Mouse (Mus musculus): ENCODE data around the gene Pikfyve.

The Pikfyve gene

GRCm38 (mm10) chr1:65186287-65187073 lies at the start of gene Pikfyve, which contains the start of gene Idh1:
Pikfyve (plus strand) TSS chr1:65186683.
Idh1 (minus strand) TSS chr1:65186500.
- DNase-seq (ENCODE audit: inconsistent age in 2 of 2, low spot score in 1 of 2): peak; percentile 97 to 99

DNA sequence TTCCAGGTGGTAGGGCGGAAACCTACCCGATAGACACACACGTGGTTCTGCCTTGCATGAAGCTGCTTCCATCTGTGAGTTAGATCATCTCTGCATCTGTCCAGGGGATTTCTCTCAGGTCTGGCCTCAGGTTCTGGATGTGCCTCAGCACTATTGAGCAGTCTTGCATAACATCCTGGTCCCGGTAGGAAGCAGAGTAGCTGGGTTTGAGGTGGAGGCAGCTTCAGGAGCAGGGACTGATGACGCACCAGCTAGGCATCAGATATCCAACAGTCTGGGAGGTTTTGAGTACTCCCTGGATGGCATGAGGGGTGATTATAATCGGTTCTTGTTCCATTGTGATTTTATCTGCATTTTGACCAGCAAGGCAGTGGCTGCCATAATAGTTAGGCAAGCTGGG lies 48.9 kb upstream of the Pikfyve start:
- no peak for DNase-seq (ENCODE audit: inconsistent age in 2 of 2, low spot score in 1 of 2)

GRCm38 (mm10) chr1:65144783-65145182 lies 41.7 kb upstream of the Pikfyve start:
- DNase-seq (ENCODE audit: inconsistent age in 2 of 2, low spot score in 1 of 2): no peak

DNA sequence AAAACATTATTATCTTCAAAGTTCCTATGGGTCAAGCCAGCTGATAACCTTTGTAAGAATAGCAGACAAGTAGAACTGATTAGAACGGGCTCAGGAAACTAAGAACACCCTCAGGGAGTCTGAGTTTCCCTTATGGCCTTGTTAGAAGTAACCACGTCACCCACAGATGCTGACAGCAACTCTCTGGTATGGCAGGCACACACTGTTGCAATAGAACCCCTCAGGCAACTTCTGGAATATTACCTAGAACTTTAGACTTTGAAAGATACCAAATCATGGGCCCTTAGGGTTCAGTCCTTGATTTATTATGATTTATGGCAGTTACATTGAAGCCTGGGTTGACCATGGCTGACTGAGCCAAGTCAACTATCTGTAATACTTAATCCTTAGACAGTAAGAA lies 39.9 kb upstream of the Pikfyve start:
- no peak for DNase-seq (ENCODE audit: inconsistent age in 2 of 2, low spot score in 1 of 2)

DNA sequence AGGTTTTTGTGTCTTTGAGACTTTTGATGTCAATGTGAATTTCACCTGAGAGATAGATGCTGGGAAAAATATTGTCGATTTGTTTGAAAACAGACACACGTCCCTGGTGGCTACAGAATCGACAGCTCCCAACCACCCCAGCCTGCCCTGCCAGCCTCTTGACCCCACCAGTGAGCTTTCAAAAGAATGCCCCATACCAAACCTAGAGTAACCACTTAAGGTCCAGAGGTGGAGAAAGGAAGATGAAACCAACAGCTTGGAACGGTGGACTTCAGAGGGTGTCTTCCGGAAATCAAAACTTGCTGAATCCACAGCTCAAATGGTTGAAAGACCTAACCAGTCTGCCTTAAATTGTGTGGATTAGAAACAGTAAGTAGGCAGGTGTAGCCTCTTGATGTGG lies 39.2 kb upstream of the Pikfyve start:
- no peak for DNase-seq (ENCODE audit: inconsistent age in 2 of 2, low spot score in 1 of 2)

GRCm38 (mm10) chr1:65147971-65148370 lies 38.5 kb upstream of the Pikfyve start:
- no peak for DNase-seq (ENCODE audit: inconsistent age in 2 of 2, low spot score in 1 of 2)

DNA sequence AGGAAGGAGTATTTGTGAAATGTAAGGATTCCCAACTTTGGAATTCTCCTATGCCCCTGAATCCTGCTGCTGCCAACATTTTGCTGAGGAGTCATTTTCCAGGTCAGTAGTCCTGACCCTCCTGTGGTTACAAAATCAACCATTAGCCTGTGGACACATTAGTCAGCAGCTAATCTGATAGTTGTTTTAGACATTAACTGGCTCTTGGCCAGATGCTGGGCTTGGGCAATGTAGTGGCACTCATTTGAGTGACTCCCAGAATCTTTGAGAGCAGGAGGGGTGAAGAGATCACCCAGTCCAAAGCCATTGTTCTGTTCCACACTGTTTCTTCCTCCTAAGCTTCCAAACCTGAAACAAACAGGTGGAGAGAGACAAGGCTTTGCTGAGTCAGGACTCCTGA lies 31.7 kb upstream of the Pikfyve start:
- peak; percentile 69 to 94 for DNase-seq (ENCODE audit: inconsistent age in 2 of 2, low spot score in 1 of 2)

DNA sequence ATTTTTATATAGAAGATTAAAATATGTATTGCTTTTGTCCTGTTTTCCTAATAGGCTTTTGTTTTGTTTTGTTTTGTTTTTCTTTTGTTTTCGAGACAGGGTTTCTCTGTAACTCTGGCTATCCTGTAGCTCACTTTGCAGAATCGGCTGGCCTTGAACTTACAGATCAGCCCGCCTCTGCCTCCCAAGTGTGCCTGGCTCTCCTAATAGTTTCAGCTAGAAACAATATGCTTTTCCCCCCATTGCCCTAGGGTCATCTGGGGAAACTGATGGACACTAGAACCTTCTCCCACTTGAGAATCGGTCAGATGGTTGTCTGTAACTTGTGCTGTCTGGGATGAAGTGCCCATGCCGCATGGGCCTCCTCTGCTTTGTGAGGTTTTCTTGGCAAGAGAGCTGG lies 30.4 kb upstream of the Pikfyve start:
- DNase-seq (ENCODE audit: inconsistent age in 2 of 2, low spot score in 1 of 2): peak in 1 of 2 experiments; percentile 50

DNA sequence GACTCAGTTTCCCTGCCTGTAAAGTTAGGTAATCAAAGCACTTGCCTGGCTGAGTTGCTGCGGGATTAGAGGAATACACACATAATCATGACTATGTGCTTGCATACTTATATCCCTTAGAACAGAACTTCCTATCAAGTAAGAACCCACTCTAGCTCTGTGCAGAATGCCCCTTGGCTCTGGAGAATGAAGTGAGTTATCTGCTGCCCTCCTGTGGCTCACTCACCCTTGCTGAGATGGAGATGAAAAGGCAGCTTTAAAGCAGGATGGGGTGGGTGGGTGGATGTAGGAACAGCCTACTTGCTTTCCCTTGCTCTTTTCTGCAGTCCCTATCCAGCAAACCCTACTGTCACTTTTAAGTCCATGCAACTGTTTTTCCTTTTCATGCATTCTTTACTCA lies 24.3 kb upstream of the Pikfyve start:
- no peak for DNase-seq (ENCODE audit: inconsistent age in 2 of 2, low spot score in 1 of 2)

GRCm38 (mm10) chr1:65167496-65167895 lies 19.0 kb upstream of the Pikfyve start:
- DNase-seq (ENCODE audit: inconsistent age in 2 of 2, low spot score in 1 of 2): no peak

GRCm38 (mm10) chr1:65169536-65169935 lies 16.9 kb upstream of the Pikfyve start:
- peak in 1 of 2 experiments; percentile 33 for DNase-seq (ENCODE audit: inconsistent age in 2 of 2, low spot score in 1 of 2)

DNA sequence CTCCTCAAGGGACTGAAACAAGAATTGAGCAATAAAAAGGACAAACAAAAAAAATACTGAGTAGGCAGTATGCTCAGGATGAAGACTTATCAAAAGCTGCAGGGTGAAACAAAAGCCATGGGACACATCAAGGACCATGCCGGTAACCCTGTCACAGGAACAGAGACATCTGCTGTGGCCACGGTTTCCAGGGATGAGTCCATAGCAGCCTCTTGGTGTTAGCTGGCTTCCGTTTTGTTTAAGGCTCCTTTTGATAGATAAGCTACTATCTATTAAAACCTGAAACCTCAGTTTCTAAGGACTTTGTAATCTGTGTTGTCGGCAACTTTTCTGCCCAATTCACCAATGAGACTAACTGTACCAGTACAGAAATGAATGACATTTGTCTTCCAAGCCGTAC lies 16.5 kb upstream of the Pikfyve start:
- DNase-seq (ENCODE audit: inconsistent age in 2 of 2, low spot score in 1 of 2): no peak

- peak in 1 of 2 experiments; percentile 40 for DNase-seq (ENCODE audit: inconsistent age in 2 of 2, low spot score in 1 of 2)
These were observed 14.9 kb upstream of the Pikfyve start for GRCm38 (mm10) chr1:65171579-65171978.

DNA sequence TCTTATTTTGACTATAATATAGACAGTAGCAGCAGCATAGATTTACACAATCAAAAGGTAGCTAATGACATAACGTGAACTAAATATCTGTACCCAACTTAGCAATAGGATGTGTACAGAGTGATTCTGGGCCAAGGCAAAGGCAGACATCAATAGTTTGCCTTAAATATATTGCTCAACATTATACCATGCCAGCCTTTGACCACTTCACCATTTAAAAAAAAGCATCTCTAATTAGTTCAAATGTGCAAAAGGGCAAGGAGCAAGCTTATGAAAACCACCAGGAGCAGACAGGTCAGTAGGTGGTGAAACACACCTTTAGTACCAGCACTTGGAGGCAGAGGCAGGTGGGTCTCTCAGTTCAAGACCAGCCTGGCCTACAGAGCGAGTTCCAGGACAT lies 12.8 kb upstream of the Pikfyve start:
- DNase-seq (ENCODE audit: inconsistent age in 2 of 2, low spot score in 1 of 2): peak in 1 of 2 experiments; percentile 29

GRCm38 (mm10) chr1:65176171-65176570 lies 10.3 kb upstream of the Pikfyve start:
- peak; percentile 32 to 78 for DNase-seq (ENCODE audit: inconsistent age in 2 of 2, low spot score in 1 of 2)

DNA sequence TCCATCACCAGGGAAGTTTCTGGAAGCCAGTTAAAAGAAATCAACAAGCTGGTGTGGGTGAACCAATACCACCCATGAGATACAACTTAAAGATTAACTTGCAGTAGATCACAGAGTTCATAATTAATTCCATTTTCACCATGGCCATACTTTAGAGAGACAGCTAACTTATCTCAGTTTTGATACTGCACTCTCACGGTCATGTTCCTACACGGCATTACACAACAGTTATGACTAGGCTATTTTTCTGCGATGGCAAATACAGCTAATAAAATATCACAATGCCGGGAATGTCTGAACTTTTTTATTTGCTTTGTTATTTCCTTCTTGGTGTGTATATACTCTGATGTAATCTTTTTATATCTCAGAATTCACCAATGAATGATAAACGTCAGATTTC lies 9.6 kb upstream of the Pikfyve start:
- peak in 1 of 2 experiments; percentile 77 for DNase-seq (ENCODE audit: inconsistent age in 2 of 2, low spot score in 1 of 2)

GRCm38 (mm10) chr1:65177452-65177851 lies 9.0 kb upstream of the Pikfyve start:
- peak in 1 of 2 experiments; percentile 81 for DNase-seq (ENCODE audit: inconsistent age in 2 of 2, low spot score in 1 of 2)

- DNase-seq (ENCODE audit: inconsistent age in 2 of 2, low spot score in 1 of 2): peak; percentile 97 to 99
These were observed 8.2 kb upstream of the Pikfyve start for GRCm38 (mm10) chr1:65178126-65178901.

- DNase-seq (ENCODE audit: inconsistent age in 2 of 2, low spot score in 1 of 2): peak; percentile 99 to 100
These were observed 7.5 kb upstream of the Pikfyve start for GRCm38 (mm10) chr1:65178902-65179432.

- peak; percentile 44 to 94 for DNase-seq (ENCODE audit: inconsistent age in 2 of 2, low spot score in 1 of 2)
These were observed 6.7 kb upstream of the Pikfyve start for GRCm38 (mm10) chr1:65179634-65180249.

GRCm38 (mm10) chr1:65181459-65181858 lies 5.0 kb upstream of the Pikfyve start:
- DNase-seq (ENCODE audit: inconsistent age in 2 of 2, low spot score in 1 of 2): no peak

Data from adrenal gland, adult (tissue).